Mouse (Mus musculus) neural tube, embryonic 11.5 days (tissue): ENCODE data around the gene Mrpl17. TPM values are rescaled to one million over a fixed set of nuclear protein-coding genes. Genes with fewer than 3 reads are reported as not detected.
"Not testable (repeated sequence)": the region's sequence is repeated elsewhere in the genome, so short reads cannot be mapped to it uniquely, and the experiment has no call there.

Experiments
- ATAC-seq: fragments of 200-750 bp; cut with Nextera tagmentation; 2 replicates; pipeline ENCODE4 v1.8.0; 2017; ENCODE audit warnings: moderate number of reproducible peaks, mild to moderate bottlenecking, moderate TSS enrichment, moderate library complexity; ENCODE audit not compliant: insufficient read depth, low FRiP score, low TSS enrichment
- DNase-seq: peaks from one replicate; pipeline ENCODE4 v3.0.0-alpha.2; 2015; ENCODE audit warnings: low spot score
- H3K27ac ChIP-seq: fragments of 300-500 bp; sonication (generic); 2 replicates; pipeline ENCODE4 v1.5.1; 2014; ENCODE audit warnings: low read depth, mild to moderate bottlenecking, low read length
- H3K27me3 ChIP-seq: fragments of 300-500 bp; sonication (generic); 2 replicates; pipeline ENCODE4 v1.6.1; 2014; ENCODE audit warnings: mild to moderate bottlenecking, low read length, mixed read lengths; ENCODE audit not compliant: control insufficient read depth, insufficient read depth
- H3K36me3 ChIP-seq: fragments of 300-500 bp; sonication (generic); 2 replicates; pipeline ENCODE4 v1.6.1; 2014; ENCODE audit warnings: mild to moderate bottlenecking, low read length, moderate library complexity, mixed read lengths; ENCODE audit not compliant: control insufficient read depth, insufficient read depth
- H3K4me1 ChIP-seq: fragments of 300-500 bp; sonication (generic); 2 replicates; pipeline ENCODE4 v1.6.1; 2014; ENCODE audit warnings: low read length, mixed read lengths; ENCODE audit not compliant: control insufficient read depth, insufficient read depth
- H3K4me2 ChIP-seq: fragments of 300-500 bp; sonication (generic); 2 replicates; pipeline ENCODE4 v1.6.1; 2014; ENCODE audit warnings: low read depth, mild to moderate bottlenecking, moderate library complexity
- H3K4me3 ChIP-seq: fragments of 300-500 bp; sonication (generic); 2 replicates; pipeline ENCODE4 v1.5.1; 2014; ENCODE audit warnings: low read depth, low read length
- H3K9ac ChIP-seq: fragments of 300-500 bp; sonication (generic); 2 replicates; pipeline ENCODE4 v1.6.1; 2014; ENCODE audit warnings: mild to moderate bottlenecking, low read length
- H3K9me3 ChIP-seq: fragments of 300-500 bp; sonication (generic); 2 replicates; pipeline ENCODE4 v1.6.1; 2016; ENCODE audit warnings: low read length; ENCODE audit not compliant: control insufficient read depth
- WGBS: fragments of 180-500 bp; shearing (Covaris S2); extraction: QIAGEN DNeasy Blood & Tissue Kit; methylation state at CpG from one replicate; pipeline ENCODE4 v1.1.7; 2014; 5-methylcytosine and 5-hydroxymethylcytosine counted together
- polyA plus RNA-seq: library from polyadenylated mRNA; unstranded; fragments of >200 nt; fragmentation: Nextera tagmentation; extraction: Ambion mirVana; gene quantifications from 2 replicates; pipeline ENCODE4 v1.2.1, GENCODE M21; 2014

Gene Mrpl17
- 230 and 268 TPM in 2 replicates for polyA plus RNA-seq

DNA sequence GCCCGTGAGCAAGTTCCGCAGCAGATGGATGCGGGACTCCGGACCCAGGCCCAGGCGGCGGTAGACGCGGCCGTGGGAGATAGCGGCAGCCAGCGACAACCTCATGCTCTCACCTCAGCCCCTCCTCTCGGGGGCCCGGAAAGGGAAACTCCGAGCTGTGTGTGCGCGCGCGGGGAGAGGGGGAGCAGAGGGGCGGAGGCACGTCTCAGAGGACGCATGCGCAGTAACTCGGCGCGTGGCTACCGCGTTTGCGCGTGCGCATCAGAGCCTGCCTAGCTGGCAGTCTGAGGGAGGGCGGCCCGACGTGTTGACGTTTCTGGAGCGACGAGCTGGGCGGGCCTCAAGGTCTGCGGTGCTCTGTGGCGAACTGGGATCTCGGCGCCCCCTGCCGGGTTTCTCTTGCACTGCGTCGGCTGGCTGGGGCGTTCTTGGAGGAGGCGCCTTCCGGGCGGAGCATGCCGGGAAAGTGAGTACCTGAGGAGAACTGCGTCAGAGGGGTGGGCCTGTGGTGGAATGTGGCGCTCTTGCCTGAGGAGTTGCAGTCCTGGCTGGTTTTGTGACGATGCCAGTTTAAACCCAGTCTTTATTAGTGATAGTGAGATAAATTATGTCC is at the start of gene Mrpl17:
Gene Mrpl17 (minus strand): TSS at position 223 of the 613 bp plus-strand sequence.
- Histone ChIP-seq H3K4me1 (peaks cover 3% of the 10 kb centered on the region; the same call in 1 of the 2 replicates), H3K27ac (peak within 1 kb of the TSS; percentile 73; the same call in 1 of the 2 replicates), H3K4me2 (peak within 1 kb of the TSS; percentile 74), H3K9me3 (no peaks in the 10 kb centered on the region), H3K9ac (peak within 1 kb of the TSS; percentile 86), H3K36me3 (peaks cover 6% of the 10 kb centered on the region; the same call in 1 of the 2 replicates), H3K4me3 (peak within 1 kb of the TSS; percentile 79), H3K27me3 (no peaks in the 10 kb centered on the region)
- under 1% methylated on average over 52 of the region's 52 CpGs for WGBS
- ATAC-seq (peak; percentile 97), DNase-seq (peak; percentile 100)

DNA sequence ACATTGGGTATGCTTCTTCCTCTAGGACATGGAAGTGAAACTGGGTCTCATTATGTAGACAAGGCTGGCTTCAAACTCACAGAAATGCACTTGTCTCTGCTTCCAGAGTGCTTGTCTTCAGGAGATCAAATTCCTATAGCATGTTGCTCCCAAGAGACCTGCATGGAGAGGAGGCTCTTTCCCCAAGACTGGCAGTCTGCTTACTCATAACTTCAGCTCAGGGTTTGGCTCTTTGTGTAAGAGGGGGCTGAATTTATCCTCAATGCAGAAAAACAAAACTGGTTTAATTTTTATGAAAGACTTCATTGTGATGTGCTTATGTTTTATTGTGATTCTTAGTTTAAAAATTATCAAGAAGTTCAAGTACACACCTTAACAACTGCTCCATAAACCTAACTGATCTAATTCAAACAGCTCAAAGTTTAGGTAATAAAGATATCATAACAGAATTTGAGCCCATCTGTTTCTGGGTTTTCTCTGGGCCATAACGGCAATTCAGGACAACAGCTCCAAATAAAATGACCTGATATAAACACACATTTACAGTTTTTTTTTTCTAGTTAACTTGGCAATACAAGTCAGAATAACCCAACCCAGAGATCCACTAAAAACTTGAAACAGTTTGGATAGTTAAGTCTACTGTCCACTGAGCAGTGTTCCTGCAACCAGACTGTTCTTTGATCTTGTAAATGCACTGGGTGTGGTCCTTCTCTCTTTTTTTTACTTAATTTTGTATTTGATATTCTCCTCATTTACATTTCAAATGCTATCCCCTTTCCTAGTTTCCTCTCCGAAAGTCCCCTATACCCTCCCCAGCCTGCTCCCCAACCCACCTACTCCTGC is 45.0 kb upstream of the Mrpl17 start:
- not testable (repeated sequence) for DNase-seq, H3K4me2 ChIP-seq, ATAC-seq, H3K27ac ChIP-seq, H3K36me3 ChIP-seq, H3K4me1 ChIP-seq, H3K27me3 ChIP-seq, H3K4me3 ChIP-seq, H3K9me3 ChIP-seq, H3K9ac ChIP-seq
- WGBS: no CpG with 5 or more reads among the region's 2 CpGs

DNA sequence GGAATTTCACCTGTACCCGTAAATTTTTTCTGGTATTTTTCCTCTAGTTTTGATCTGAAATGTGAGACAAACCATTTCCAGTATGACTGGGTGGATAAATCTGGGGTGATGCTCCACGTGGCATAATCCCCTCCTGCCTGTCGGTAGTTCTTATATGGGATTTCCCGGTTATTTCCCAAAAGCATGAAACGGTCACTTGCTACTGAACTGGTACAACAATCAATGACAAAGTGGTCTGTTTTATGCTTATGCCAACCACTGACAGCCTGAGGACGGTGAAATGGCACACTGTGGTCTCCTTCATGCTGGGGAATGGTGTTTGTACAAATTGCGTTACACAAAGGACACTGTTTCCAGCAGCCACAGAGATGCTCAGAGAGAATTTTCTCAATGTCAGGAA is 13.4 kb upstream of the Mrpl17 start:
- no peak overlapping the region for H3K27ac ChIP-seq
- WGBS: 80% methylated on average over 7 of the region's 7 CpGs
- no peaks in the 10 kb centered on the region for H3K4me1 ChIP-seq
- H3K9ac ChIP-seq: no peak overlapping the region
- DNase-seq (no peak), ATAC-seq (no peak)
- H3K4me2 ChIP-seq: no peak overlapping the region
- no peaks in the 10 kb centered on the region for H3K27me3 ChIP-seq
- H3K4me3 ChIP-seq: no peak overlapping the region
- H3K9me3 ChIP-seq: no peaks in the 10 kb centered on the region
- no peaks in the 10 kb centered on the region for H3K36me3 ChIP-seq

DNA sequence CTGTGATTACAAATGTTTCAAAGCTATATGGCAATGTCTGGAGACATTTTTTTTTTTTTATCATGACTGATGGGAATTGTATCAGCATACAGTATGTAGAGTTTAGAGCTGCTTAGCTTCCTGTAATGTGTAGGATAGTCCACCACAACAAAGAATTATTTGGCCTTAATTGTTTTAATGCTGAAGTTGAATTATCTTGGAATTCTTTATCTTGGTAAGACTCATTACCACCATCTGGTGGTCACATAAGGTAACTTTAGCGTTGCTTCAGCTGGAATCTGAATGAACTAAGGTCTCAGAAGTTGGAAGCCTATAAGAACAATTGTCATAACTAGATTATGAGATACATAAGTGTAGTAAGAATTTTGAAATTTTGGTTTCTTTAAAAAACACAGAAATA is 7.6 kb upstream of the Mrpl17 start:
- H3K4me1 ChIP-seq: no peaks in the 10 kb centered on the region
- no peak overlapping the region for H3K4me2 ChIP-seq
- no peak overlapping the region for H3K27ac ChIP-seq
- H3K9ac ChIP-seq: no peak overlapping the region
- WGBS: 2% methylated on average over 1 of the region's 1 CpGs
- H3K27me3 ChIP-seq: no peaks in the 10 kb centered on the region
- no peaks in the 10 kb centered on the region for H3K36me3 ChIP-seq
- H3K9me3 ChIP-seq: no peaks in the 10 kb centered on the region
- ATAC-seq (peak; percentile 41; the same call in 1 of the 2 replicates), DNase-seq (no peak)
- no peak overlapping the region for H3K4me3 ChIP-seq

DNA sequence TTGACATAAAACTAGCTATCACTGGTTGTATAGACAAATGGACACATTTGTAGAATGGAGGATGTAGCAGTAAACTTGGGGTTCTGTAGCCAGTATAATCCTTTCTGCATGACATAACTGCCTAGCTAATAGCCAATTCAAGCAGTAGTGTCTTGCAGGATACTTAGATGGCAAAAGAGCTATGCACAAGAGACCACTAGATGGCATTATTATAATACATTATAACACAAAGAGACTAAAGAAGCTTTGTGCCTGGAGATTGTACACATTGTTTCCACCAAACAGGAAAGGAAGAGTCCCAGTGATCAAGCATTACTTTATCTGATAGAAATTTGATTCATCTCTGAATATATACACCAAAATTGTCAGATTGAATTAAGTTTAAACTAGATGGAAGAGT is 5.8 kb upstream of the Mrpl17 start:
- Histone ChIP-seq H3K4me2 (no peak overlapping the region), H3K4me1 (no peaks in the 10 kb centered on the region), H3K27me3 (no peaks in the 10 kb centered on the region), H3K4me3 (no peak overlapping the region), H3K27ac (no peak overlapping the region), H3K9me3 (no peaks in the 10 kb centered on the region), H3K36me3 (no peaks in the 10 kb centered on the region), H3K9ac (no peak overlapping the region)
- ATAC-seq (no peak), DNase-seq (no peak)

DNA sequence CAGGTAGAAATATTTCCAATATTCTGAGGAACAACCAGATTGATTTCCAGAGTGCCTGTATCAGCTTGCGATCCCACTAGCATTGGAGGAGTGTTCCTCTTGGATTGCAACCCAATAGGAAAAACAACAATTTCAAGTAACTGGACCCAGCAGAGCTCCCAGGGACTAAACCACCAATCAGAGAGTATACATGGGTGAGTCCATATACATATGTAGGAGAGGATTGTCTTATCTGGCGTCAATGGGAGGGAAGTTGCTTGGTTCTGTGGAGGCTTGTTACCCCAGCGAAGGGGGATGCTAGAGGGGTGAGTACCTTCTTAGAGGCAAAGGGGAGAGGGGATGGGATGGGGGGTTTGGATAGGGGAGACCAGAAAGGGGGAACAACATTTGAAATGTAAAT is 2.4 kb upstream of the Mrpl17 start:
- Histone ChIP-seq H3K9me3 (no peaks in the 10 kb centered on the region), H3K27me3 (no peaks in the 10 kb centered on the region), H3K4me2 (no peak overlapping the region), H3K4me3 (no peak overlapping the region), H3K36me3 (0 out of 2 replicates have a peak, but pooled peaks cover 4% of the 10 kb centered on the region), H3K4me1 (peaks cover 3% of the 10 kb centered on the region; the same call in 1 of the 2 replicates), H3K9ac (no peak overlapping the region), H3K27ac (no peak overlapping the region)
- ATAC-seq (no peak), DNase-seq (no peak)
- WGBS: 86% methylated on average over 3 of the region's 3 CpGs

DNA sequence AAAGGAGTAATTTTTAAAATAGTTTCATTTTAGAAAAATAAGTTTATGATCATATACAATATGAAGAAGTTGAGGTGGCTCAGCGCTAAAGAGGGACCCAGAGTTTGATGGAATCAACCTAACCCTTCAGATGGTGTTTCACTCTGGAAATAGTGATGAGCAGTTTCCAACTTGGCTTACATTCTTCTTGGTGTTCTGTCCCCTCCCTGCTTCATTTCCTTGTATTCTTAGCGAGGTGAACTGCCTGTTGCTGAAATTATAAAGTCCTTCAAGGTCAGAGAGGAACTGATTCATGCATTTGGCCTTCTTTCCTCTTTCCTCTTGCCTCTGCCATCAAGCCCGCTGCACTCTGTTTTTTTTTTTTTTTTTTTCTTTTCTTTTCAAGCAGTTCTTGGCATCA is 1.7 kb upstream of the Mrpl17 start:
- Histone ChIP-seq H3K4me2 (no peak overlapping the region), H3K27ac (no peak overlapping the region), H3K9ac (no peak overlapping the region), H3K27me3 (no peaks in the 10 kb centered on the region), H3K9me3 (no peaks in the 10 kb centered on the region), H3K4me1 (peaks cover 3% of the 10 kb centered on the region; the same call in 1 of the 2 replicates), H3K4me3 (no peak overlapping the region), H3K36me3 (peaks cover 6% of the 10 kb centered on the region; the same call in 1 of the 2 replicates)
- DNase-seq (no peak), ATAC-seq (no peak)
- 84% methylated on average over 3 of the region's 3 CpGs for WGBS

DNA sequence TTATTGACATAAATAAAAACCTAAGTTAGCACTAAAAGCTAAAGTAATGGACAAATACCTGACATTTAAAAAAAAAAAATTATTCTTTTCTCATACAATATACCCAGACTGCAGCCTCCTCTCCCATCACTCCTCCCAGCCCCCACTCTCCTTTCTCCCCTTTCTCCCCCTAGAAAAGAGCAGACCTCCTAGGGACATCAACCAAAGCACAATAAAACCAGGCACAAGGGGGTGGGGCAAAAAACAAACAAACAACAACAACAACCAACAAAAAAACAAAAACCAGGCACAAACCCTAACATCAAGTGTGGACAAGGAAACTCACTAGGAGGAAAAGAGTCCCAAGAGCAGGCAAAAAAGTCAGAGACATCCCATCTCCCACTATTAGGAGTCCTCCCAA is 617 bp upstream of the Mrpl17 start:
- Histone ChIP-seq H3K27ac (no peak overlapping the region), H3K4me3 (no peak overlapping the region), H3K4me2 (no peak overlapping the region), H3K36me3 (peaks cover 6% of the 10 kb centered on the region; the same call in 1 of the 2 replicates), H3K9ac (no peak overlapping the region), H3K4me1 (peaks cover 3% of the 10 kb centered on the region; the same call in 1 of the 2 replicates), H3K27me3 (no peaks in the 10 kb centered on the region), H3K9me3 (no peaks in the 10 kb centered on the region)
- ATAC-seq (peak; percentile 11; the same call in 1 of the 2 replicates), DNase-seq (no peak)
